Mouse (Mus musculus) adrenal gland, adult 8-10 months (tissue): ENCODE data around the gene Gm21885. TPM values are rescaled to one million over a fixed set of nuclear protein-coding genes. Genes with fewer than 3 reads are reported as not detected.
A peak's percentile ranks its signal among the peaks of the same experiment; 100 is the strongest.

Experiments
- DNase-seq: peaks from one replicate; pipeline ENCODE4 v3.0.0; 2022
- total RNA-seq, 4 experiments: library from RNA; stranded (reverse); gene quantifications; 2 replicates each; pipeline ENCODE4 v1.2.4; 2022

Gm21885 gene
- total RNA-seq, 4 experiments from 2014 or later, result not detected

- no peak for DNase-seq
Measured at GRCm38 (mm10) chr11:94269906-94270305, 11.8 kb upstream of the Gm21885 start.

GRCm38 (mm10) chr11:94271015-94271414 is 10.7 kb upstream of the Gm21885 start:
- DNase-seq, result no peak

- DNase-seq, result no peak
Measured at GRCm38 (mm10) chr11:94272960-94273927, 8.4 kb upstream of the Gm21885 start.

- no peak for DNase-seq
Measured at GRCm38 (mm10) chr11:94274206-94274867, 7.3 kb upstream of the Gm21885 start.

- DNase-seq, result no peak
Measured at GRCm38 (mm10) chr11:94275226-94275625, 6.4 kb upstream of the Gm21885 start.

- no peak for DNase-seq
Measured at GRCm38 (mm10) chr11:94275686-94276085, 6.0 kb upstream of the Gm21885 start.

GRCm38 (mm10) chr11:94276869-94277337 is 4.8 kb upstream of the Gm21885 start:
- peak; percentile 85 for DNase-seq

GRCm38 (mm10) chr11:94282291-94282690 is 618 bp downstream of the Gm21885 start:
- no peak for DNase-seq

- DNase-seq, result no peak
Measured at GRCm38 (mm10) chr11:94283536-94284099, 1.9 kb downstream of the Gm21885 start.

- no peak for DNase-seq
Measured at GRCm38 (mm10) chr11:94285886-94286574, 4.4 kb downstream of the Gm21885 start.

GRCm38 (mm10) chr11:94287105-94287504 is 5.4 kb downstream of the Gm21885 start:
- no peak for DNase-seq

GRCm38 (mm10) chr11:94290062-94290740 is 8.5 kb downstream of the Gm21885 start:
- DNase-seq, result no peak

GRCm38 (mm10) chr11:94294996-94295845 is 13.5 kb downstream of the Gm21885 start:
- no peak for DNase-seq

- no peak for DNase-seq
Measured at GRCm38 (mm10) chr11:94312733-94313132, 31.1 kb downstream of the Gm21885 start.

- no peak for DNase-seq
Measured at GRCm38 (mm10) chr11:94314098-94314652, 32.5 kb downstream of the Gm21885 start.

- DNase-seq, result no peak
Measured at GRCm38 (mm10) chr11:94315308-94315707, 33.6 kb downstream of the Gm21885 start.

GRCm38 (mm10) chr11:94316528-94316927 is 34.9 kb downstream of the Gm21885 start:
- no peak for DNase-seq

- no peak for DNase-seq
Measured at GRCm38 (mm10) chr11:94317014-94317413, 35.3 kb downstream of the Gm21885 start.

GRCm38 (mm10) chr11:94317515-94317914 is 35.8 kb downstream of the Gm21885 start:
- no peak for DNase-seq

GRCm38 (mm10) chr11:94318056-94318455 is 36.4 kb downstream of the Gm21885 start:
- no peak for DNase-seq
